Mouse (Mus musculus) ES-Bruce4 (cell line): Measurements from ENCODE around the gene Magi2.

Source experiments
- CTCF ChIP-seq: IDR thresholded peaks from one replicate; pipeline ENCODE4 v1.8.1; 2011; ENCODE audit warnings: low read depth, low read length
- POLR2A ChIP-seq: IDR thresholded peaks from one replicate; pipeline ENCODE4 v1.8.1; 2011; ENCODE audit warnings: low read length; ENCODE audit not compliant: insufficient read depth

DNA sequence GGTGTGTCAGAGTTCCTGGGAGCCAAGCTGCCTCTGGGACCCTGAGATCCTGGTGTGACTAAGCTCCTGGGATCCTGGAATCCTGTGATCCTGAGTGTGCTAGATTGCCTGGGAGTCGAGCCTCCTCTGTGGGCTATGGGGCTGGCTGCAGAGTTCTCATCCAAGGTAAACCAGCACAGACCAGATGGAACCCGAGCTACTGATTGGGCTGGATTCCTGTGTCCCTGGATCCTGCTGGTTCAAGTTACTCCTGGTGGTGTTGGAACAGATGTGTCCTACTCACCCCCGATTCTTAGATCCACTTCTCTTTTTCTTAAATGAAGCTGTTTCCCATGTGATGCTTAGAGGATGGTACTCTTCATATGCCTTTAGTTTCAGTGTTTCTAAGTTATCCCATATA lies 1371.4 kb downstream of the Magi2 start:
- TF ChIP-seq CTCF: no peak
- no peak for TF ChIP-seq POLR2A
